Mouse (Mus musculus) neural tube, embryonic 12.5 days (tissue): ENCODE data around the gene Theg. TPM values are rescaled to one million over a fixed set of nuclear protein-coding genes. Genes with fewer than 3 reads are reported as not detected.

Experiments used
- ATAC-seq: fragments of 200-750 bp; cut with Nextera tagmentation; 2 replicates; pipeline ENCODE4 v1.8.0; 2017; ENCODE audit warnings: low read depth, mild to moderate bottlenecking, moderate TSS enrichment, moderate library complexity; ENCODE audit not compliant: low FRiP score
- H3K27ac ChIP-seq: fragments of 300-500 bp; sonication (generic); 2 replicates; pipeline ENCODE4 v1.5.1; 2016
- H3K27me3 ChIP-seq: fragments of 300-500 bp; sonication (generic); replicated peaks from 2 replicates; pipeline ENCODE4 v1.6.1; 2016; ENCODE audit warnings: mild to moderate bottlenecking
- H3K36me3 ChIP-seq: fragments of 300-500 bp; sonication (generic); 2 replicates; pipeline ENCODE4 v1.6.1; 2016; ENCODE audit warnings: mild to moderate bottlenecking
- H3K4me1 ChIP-seq: fragments of 300-500 bp; sonication (generic); 2 replicates; pipeline ENCODE4 v1.6.1; 2016
- H3K4me2 ChIP-seq: fragments of 300-500 bp; sonication (generic); replicated peaks from 2 replicates; pipeline ENCODE4 v1.6.1; 2016; ENCODE audit warnings: mild to moderate bottlenecking
- H3K4me3 ChIP-seq: fragments of 300-500 bp; sonication (generic); 2 replicates; pipeline ENCODE4 v1.5.1; 2016
- H3K9ac ChIP-seq: fragments of 300-500 bp; sonication (generic); 2 replicates; pipeline ENCODE4 v1.6.1; 2016; ENCODE audit warnings: mild to moderate bottlenecking
- H3K9me3 ChIP-seq: fragments of 300-500 bp; sonication (generic); 2 replicates; pipeline ENCODE4 v1.6.1; 2016; ENCODE audit warnings: mild to moderate bottlenecking
- WGBS: fragments of 180-500 bp; shearing (Covaris S2); methylation state at CpG from one replicate; pipeline ENCODE4 v1.1.7; 2016; 5-methylcytosine and 5-hydroxymethylcytosine counted together
- polyA plus RNA-seq: library from polyadenylated mRNA; unstranded; fragments of >200 nt; fragmentation: Nextera tagmentation; extraction: Ambion mirVana; gene quantifications from 2 replicates; pipeline ENCODE4 v1.2.1, GENCODE M21; 2016

Gene Theg
- polyA plus RNA-seq, 1 experiment from 2014 or later, result not detected

DNA sequence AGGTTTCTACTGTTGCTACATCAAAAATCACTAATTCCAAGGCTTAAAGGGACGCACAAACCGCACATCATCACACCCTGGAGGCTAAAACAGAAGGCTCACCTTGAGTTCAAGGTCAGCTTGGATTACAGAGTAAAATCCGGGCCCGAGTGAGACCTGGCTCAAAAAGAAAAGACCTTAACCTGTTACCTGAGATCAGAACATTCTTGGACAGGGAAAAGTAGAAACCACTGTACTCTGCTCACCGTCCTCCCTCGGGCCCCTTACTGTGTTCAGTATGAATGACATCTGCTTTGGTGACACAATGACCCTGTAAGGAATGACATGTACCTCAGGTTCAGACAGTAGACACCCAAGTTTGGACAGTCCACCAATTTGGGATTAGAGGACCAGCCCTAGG, 12.3 kb downstream of the Theg start:
- Histone ChIP-seq H3K27me3 (no peaks in the 10 kb centered on the region), H3K4me1 (no peaks in the 10 kb centered on the region), H3K4me2 (no peak overlapping the region), H3K27ac (no peak overlapping the region), H3K9ac (no peak overlapping the region), H3K9me3 (no peaks in the 10 kb centered on the region), H3K4me3 (no peak overlapping the region), H3K36me3 (no peaks in the 10 kb centered on the region)
- no peak for ATAC-seq
- 91% methylated on average over 6 of the region's 6 CpGs for WGBS

- no peak overlapping the region for H3K9ac ChIP-seq
- 85% methylated on average over 8 of the region's 8 CpGs for WGBS
- no peaks in the 10 kb centered on the region for H3K27me3 ChIP-seq
- no peaks in the 10 kb centered on the region for H3K9me3 ChIP-seq
- no peaks in the 10 kb centered on the region for H3K36me3 ChIP-seq
- H3K4me1 ChIP-seq, result no peaks in the 10 kb centered on the region
- no peak overlapping the region for H3K27ac ChIP-seq
- H3K4me3 ChIP-seq, result no peak overlapping the region
- ATAC-seq, result no peak
- H3K4me2 ChIP-seq, result no peak overlapping the region
These were observed 12.8 kb downstream of the Theg start for GRCm38 (mm10) chr10:79574350-79574749.

DNA sequence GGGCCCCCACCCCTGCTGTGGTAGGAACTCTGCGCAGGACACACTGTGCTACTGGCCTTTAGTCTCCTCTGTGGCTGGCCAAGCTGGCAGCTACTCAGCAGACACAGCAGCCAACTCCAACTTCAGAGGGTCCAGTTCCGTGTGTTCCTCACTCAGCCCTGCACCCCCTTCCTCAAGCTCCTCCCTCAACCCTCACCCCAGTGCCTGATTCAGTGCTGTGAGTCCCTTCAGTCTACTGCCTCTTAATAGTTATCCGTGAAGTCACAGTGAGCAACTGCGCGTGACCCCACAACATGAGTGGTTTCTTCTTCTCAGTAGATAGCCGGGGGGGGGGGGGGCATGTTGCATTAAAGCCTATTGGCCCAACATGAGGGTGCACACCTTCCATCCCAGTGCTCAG, 13.5 kb downstream of the Theg start:
- no peaks in the 10 kb centered on the region for H3K27me3 ChIP-seq
- ATAC-seq, result no peak
- H3K4me2 ChIP-seq, result no peak overlapping the region
- H3K4me3 ChIP-seq, result no peak overlapping the region
- H3K4me1 ChIP-seq, result no peaks in the 10 kb centered on the region
- WGBS, result 84% methylated on average over 6 of the region's 6 CpGs
- H3K9ac ChIP-seq, result no peak overlapping the region
- no peaks in the 10 kb centered on the region for H3K36me3 ChIP-seq
- no peaks in the 10 kb centered on the region for H3K9me3 ChIP-seq
- H3K27ac ChIP-seq, result no peak overlapping the region

- WGBS, result 92% methylated on average over 2 of the region's 2 CpGs
- H3K36me3 ChIP-seq, result no peaks in the 10 kb centered on the region
These were observed 15.8 kb downstream of the Theg start for GRCm38 (mm10) chr10:79571314-79571713.

GRCm38 (mm10) chr10:79569921-79570320, 17.2 kb downstream of the Theg start:
- 89% methylated on average over 5 of the region's 5 CpGs for WGBS
- H3K36me3 ChIP-seq, result no peaks in the 10 kb centered on the region
- no peak overlapping the region for H3K9ac ChIP-seq
- H3K27ac ChIP-seq, result no peak overlapping the region
- peaks cover 4% of the 10 kb centered on the region; the same call in 1 of the 2 replicates for H3K9me3 ChIP-seq
- H3K27me3 ChIP-seq, result no peaks in the 10 kb centered on the region
- H3K4me2 ChIP-seq, result no peak overlapping the region
- ATAC-seq, result no peak
- no peaks in the 10 kb centered on the region for H3K4me1 ChIP-seq
- no peak overlapping the region for H3K4me3 ChIP-seq

More at GRCm38 (mm10) chr10:79571314-79571713, 15.8 kb downstream of the Theg start:
- Histone ChIP-seq H3K4me3 (no peak overlapping the region), H3K9me3 (no peaks in the 10 kb centered on the region), H3K4me1 (no peaks in the 10 kb centered on the region), H3K27ac (no peak overlapping the region), H3K27me3 (no peaks in the 10 kb centered on the region), H3K4me2 (no peak overlapping the region), H3K9ac (no peak overlapping the region)
- ATAC-seq, result no peak

DNA sequence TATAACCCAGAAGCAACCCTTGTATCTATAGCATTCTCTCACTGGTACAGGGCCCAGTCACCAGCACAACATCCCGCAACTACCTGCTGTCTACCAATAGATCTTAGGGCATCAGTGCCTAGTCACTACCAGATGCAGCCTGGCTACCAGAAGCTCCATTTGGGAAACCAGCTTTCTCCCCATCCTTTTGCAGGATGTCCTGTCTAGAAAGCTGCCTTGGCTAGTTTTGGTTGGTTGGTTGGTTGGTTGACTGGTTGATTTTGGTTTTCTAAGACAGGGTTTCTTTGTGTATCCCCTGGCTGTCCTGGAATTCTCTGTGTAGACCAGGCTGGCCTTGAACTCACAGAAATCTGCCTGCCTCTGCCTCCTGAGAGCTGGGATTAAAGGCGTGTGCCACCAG, 27.4 kb downstream of the Theg start:
- H3K4me3 ChIP-seq, result no peak overlapping the region

GRCm38 (mm10) chr10:79557496-79557895, 29.6 kb downstream of the Theg start:
- Histone ChIP-seq H3K27me3 (no peaks in the 10 kb centered on the region), H3K9ac (no peak overlapping the region), H3K4me3 (no peak overlapping the region), H3K4me1 (peaks cover 18% of the 10 kb centered on the region), H3K36me3 (no peaks in the 10 kb centered on the region), H3K4me2 (no peak overlapping the region), H3K27ac (no peak overlapping the region), H3K9me3 (no peaks in the 10 kb centered on the region)
- 93% methylated on average over 5 of the region's 5 CpGs for WGBS
- no peak for ATAC-seq

More for the DNA sequence above, 27.4 kb downstream of the Theg start:
- ATAC-seq, result no peak
- Histone ChIP-seq H3K27me3 (no peaks in the 10 kb centered on the region), H3K27ac (no peak overlapping the region), H3K4me1 (no peaks in the 10 kb centered on the region; the same call in 1 of the 2 replicates), H3K9ac (no peak overlapping the region), H3K36me3 (no peaks in the 10 kb centered on the region), H3K4me2 (no peak overlapping the region), H3K9me3 (peaks cover 5% of the 10 kb centered on the region; the same call in 1 of the 2 replicates)
- WGBS, result 87% methylated on average over 2 of the region's 2 CpGs

GRCm38 (mm10) chr10:79556951-79557350, 30.2 kb downstream of the Theg start:
- no peak overlapping the region for H3K4me3 ChIP-seq
- WGBS, result 93% methylated on average over 5 of the region's 5 CpGs
- no peak overlapping the region for H3K9ac ChIP-seq
- H3K27ac ChIP-seq, result no peak overlapping the region
- H3K4me1 ChIP-seq, result peaks cover 22% of the 10 kb centered on the region
- H3K4me2 ChIP-seq, result no peak overlapping the region
- ATAC-seq, result no peak
- H3K36me3 ChIP-seq, result no peaks in the 10 kb centered on the region
- H3K27me3 ChIP-seq, result no peaks in the 10 kb centered on the region
- H3K9me3 ChIP-seq, result no peaks in the 10 kb centered on the region

DNA sequence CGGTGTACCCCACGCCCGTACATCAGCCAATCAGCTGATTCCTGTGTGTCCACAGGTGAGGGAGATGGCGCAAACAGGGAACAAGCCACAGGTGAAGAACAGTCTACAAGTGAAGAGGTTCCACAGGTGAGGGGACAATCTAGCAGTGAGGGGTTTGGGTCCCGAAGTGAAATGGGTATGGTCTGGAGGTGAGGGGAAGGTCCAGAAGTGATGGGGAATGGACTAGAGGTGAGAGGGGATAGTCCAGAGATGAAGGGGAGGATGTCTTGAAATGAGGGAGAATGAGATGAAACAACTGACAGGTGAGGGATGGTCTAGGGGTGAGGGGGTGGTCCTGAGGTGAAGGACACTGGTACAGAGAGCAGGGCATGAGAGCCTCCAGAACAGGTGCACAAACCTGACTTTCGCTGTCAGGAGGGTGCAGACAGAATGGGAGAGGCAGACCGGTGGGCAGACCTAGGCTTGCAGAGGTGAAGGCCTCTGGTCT, 31.9 kb downstream of the Theg start:
- WGBS, result 25% methylated on average over 7 of the region's 7 CpGs
- ATAC-seq, result peak; percentile 14; the same call in 1 of the 2 replicates
- no peak overlapping the region for H3K27ac ChIP-seq

DNA sequence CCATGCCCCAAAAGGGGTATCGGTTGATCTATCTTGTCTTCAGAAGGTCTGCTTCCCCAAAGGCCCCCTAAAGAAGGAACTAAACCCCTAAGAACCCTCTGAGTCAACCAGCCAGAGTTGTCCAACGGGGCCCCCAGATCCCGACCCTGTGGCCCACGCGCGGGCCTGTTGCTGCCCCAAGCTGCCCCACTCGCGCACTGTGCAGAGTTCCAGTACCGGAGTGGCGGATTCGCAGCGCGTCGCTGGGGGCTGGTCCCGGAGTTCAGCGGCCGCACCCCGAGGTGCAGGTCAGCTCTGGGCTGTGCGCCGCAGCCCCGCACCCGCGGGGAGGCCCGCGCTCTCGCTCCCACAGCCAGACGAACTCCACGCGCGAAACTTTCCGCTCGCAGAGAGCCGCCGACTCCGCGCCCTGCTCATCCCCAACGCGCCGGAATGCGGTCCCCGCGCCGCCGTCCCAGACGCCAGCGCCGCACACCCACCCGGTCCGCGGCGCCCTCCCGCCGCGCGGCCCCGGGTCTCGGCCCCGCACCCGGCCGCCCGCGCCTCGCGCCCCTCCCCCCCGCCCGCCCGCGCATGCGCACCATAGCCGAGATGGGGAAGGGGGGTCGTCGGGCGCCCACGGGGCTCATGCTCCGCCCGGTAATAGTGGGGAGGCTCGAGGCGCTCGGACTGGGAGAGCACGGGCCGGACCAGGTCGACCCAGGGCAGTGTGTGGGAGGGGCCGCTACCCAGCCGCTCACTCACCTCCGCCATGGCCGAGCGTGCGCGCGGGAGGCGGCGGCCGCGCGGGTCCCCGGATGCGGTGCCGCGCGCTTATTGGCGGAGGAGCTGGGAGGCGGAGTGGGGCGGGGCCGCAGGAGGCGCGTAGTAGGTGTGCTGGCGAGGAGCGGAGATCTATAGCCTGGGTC, 32.5 kb downstream of the Theg start, which contains the start of gene Mier2:
TSS of gene Mier2 (minus strand) at position 870 of the 908 bp plus-strand sequence.
- Histone ChIP-seq H3K9ac (peak within 1 kb of the TSS; percentile 94), H3K9me3 (no peaks in the 10 kb centered on the region), H3K27ac (0 out of 2 replicates have a peak within 1 kb of the TSS, but pooled peaks have one; percentile 46), H3K4me3 (peak within 1 kb of the TSS; percentile 95), H3K4me2 (peak within 1 kb of the TSS; percentile 90), H3K4me1 (peaks cover 22% of the 10 kb centered on the region), H3K27me3 (no peaks in the 10 kb centered on the region), H3K36me3 (peaks cover 8% of the 10 kb centered on the region)
- ATAC-seq, result peak; percentile 87
- WGBS, result under 1% methylated on average over 102 of the region's 108 CpGs

More for the DNA sequence above, 31.9 kb downstream of the Theg start:
- Histone ChIP-seq H3K9ac (peak overlapping the region; percentile 94), H3K36me3 (peaks cover under 1% of the 10 kb centered on the region), H3K4me1 (peaks cover 22% of the 10 kb centered on the region), H3K9me3 (no peaks in the 10 kb centered on the region), H3K4me2 (peak overlapping the region; percentile 90), H3K27me3 (no peaks in the 10 kb centered on the region), H3K4me3 (peak overlapping the region; percentile 95)

DNA sequence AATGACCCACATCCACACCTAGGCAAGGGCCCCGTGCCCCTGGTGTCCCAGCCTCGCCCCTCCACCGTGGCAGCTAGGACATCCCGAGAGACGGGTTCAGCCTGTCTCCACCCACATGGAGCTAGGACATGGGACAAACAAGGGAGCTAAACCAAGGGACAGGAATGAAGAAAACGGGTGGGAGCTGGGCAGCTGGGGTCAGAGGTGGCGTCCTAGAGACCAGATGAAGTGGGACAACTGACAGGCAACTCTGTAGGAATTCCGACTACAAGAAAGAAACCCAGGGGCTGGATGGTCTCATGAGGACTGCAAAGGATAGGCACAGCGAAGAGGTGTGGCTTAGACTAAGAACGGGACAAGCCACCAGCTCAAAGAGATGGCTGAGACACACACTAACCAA, 33.4 kb downstream of the Theg start:
- no peaks in the 10 kb centered on the region for H3K27me3 ChIP-seq
- 44% methylated on average over 10 of the region's 10 CpGs for whole genome bisulfite sequencing
- H3K4me2 ChIP-seq, result peak overlapping the region; percentile 90
- peaks cover 17% of the 10 kb centered on the region for H3K36me3 ChIP-seq
- H3K9me3 ChIP-seq, result no peaks in the 10 kb centered on the region
- peak overlapping the region; percentile 94; the same call in 1 of the 2 replicates for H3K9ac ChIP-seq
- no peak overlapping the region for H3K27ac ChIP-seq
- 0 out of 2 replicates have a peak, but pooled peaks have one; percentile 3 for ATAC-seq
- H3K4me3 ChIP-seq, result peak overlapping the region; percentile 95
- peaks cover 22% of the 10 kb centered on the region for H3K4me1 ChIP-seq

DNA sequence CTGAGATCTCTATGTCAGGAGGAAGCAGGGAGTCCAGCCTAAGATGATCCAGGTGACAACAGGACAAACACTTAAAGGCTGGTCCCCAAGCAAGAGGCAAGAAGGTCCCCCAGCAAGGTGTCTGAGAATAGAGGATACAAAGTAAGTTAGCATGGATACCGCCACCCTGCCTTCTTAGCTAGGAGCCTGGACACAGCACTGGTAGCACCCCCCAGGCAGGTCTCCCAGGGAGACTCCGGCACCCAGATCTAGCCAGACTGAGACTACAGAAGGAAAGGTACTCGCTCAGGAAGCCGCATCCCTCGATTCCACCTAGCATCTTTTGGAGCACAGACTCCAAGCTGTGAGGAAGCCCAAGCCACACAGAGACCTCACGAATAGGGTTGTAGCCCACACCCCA, 34.0 kb downstream of the Theg start:
- peak overlapping the region; percentile 90 for H3K4me2 ChIP-seq
- H3K4me3 ChIP-seq, result peak overlapping the region; percentile 95; the same call in 1 of the 2 replicates
- no peaks in the 10 kb centered on the region for H3K27me3 ChIP-seq
- no peak for ATAC-seq
- H3K36me3 ChIP-seq, result peaks cover 22% of the 10 kb centered on the region
- no peak overlapping the region for H3K27ac ChIP-seq
- H3K9ac ChIP-seq, result no peak overlapping the region
- peaks cover 22% of the 10 kb centered on the region for H3K4me1 ChIP-seq
- no peaks in the 10 kb centered on the region for H3K9me3 ChIP-seq
- 92% methylated on average over 6 of the region's 6 CpGs for WGBS
